Mouse (Mus musculus): ENCODE measurements around the gene Zkscan5.
"Not testable (repeated sequence)": the region's sequence is repeated elsewhere in the genome, so short reads cannot be mapped to it uniquely, and the experiment has no call there.

Zkscan5 gene

GRCm38 (mm10) chr5:145213505-145213904 is 9.1 kb downstream of the Zkscan5 start:
- DNase-seq (ENCODE audit: low spot score): no peak

- no peak for DNase-seq (ENCODE audit: low spot score)
Observed at GRCm38 (mm10) chr5:145214679-145215078, 10.3 kb downstream of the Zkscan5 start.

DNA sequence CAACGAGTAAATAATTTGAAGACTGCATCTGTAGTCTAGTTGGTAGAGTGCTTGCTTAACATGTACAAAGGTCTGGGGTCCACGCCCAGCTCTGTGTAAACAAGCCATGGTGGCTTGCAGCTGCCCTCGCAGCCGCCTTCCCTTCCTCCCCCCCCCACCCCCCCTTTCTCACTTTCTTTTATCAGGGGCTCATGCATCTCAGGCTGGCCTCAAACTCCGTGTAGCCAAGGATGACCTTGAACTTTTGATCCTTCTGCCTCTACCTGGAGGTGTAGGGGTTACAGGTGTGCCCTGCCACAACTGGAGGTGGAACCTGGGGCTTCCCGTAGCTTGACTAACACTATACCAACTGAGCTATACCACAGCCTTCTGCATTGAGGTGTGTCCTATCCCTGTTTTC is 13.4 kb downstream of the Zkscan5 start:
- DNase-seq (ENCODE audit: low spot score): no peak

GRCm38 (mm10) chr5:145218206-145218605 is 13.8 kb downstream of the Zkscan5 start:
- DNase-seq (ENCODE audit: low spot score): no peak

DNA sequence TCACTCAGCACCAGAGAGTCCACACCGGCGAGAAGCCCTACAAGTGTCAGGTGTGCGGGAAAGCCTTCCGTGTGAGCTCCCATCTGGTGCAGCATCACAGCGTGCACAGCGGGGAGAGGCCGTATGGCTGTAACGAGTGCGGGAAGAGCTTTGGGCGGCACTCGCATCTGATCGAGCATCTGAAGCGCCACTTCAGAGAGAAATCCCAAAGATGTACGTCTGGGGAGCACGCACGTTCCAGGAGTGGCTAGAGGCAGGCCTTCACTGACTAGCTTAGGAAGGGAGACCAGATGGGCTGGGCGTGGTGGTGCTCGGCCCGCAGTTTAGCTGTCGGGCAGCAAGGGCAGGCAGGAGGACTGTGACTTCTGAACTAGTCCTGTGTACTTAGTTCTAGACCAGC is 14.3 kb downstream of the Zkscan5 start:
- DNase-seq (ENCODE audit: low spot score): no peak

GRCm38 (mm10) chr5:145219981-145220380 is 15.6 kb downstream of the Zkscan5 start:
- DNase-seq (ENCODE audit: low spot score): no peak

DNA sequence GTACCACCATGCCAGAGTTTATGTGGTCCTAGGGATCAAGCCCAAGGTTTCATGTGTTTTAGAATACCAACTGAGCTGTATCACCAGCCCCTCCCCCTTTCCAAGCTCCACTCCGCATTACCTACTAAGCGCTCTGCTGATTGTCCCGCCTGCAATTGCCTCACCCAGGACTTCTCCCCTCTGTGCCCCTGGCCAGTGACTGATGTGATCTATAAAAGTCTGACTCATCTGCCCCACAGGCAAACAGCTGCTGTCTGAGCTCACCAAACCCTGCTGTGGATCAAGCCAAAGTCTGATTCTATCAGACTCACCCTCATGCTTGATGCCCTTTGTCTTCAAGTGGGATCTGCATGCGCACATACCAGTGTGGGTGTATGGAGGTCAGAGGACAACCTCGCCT is 18.5 kb downstream of the Zkscan5 start:
- DNase-seq (ENCODE audit: low spot score): no peak

DNA sequence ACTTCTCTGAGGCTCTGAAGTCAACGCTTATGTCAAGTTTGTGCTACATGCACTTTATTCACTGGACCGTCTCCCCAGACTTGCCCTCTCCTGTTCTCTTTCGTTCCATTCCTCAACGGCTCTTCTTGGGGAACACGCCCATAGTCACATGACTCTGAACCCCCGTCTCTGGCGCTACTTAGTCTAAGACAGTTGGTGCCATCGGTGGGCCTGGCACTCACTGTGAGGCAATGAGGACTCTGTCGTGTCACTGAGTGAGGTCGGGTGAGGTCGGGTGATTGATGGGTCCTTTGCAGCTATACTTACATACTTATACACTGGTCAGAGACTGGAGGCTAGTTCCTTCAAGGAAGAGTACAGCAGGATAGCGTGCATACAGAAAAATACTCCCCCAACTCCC is 19.0 kb downstream of the Zkscan5 start:
- DNase-seq (ENCODE audit: low spot score): no peak

GRCm38 (mm10) chr5:145226453-145226852 is 22.1 kb downstream of the Zkscan5 start:
- no peak for DNase-seq (ENCODE audit: low spot score)

DNA sequence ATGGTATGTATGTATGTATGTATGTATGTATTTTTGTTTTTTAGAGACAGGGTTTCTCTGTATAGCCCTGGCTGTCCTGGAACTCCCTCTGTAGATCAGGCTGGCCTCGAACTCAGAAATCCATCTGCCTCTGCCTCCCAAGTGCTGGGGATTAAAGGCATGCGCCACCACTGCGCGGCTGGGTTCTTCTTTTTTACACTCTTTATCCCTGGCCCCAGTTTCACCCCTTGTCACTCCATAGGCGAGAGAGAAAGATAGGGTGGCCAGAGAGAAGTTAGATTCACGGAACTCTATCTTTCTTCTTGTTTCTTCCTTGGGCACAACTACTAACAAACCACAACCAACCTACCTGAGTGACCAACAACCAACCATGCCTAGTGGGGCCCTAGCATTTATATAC is 24.9 kb downstream of the Zkscan5 start:
- not testable (repeated sequence) for DNase-seq (ENCODE audit: low spot score)

GRCm38 (mm10) chr5:145230641-145231040 is 26.3 kb downstream of the Zkscan5 start:
- DNase-seq (ENCODE audit: low spot score): no peak

DNA sequence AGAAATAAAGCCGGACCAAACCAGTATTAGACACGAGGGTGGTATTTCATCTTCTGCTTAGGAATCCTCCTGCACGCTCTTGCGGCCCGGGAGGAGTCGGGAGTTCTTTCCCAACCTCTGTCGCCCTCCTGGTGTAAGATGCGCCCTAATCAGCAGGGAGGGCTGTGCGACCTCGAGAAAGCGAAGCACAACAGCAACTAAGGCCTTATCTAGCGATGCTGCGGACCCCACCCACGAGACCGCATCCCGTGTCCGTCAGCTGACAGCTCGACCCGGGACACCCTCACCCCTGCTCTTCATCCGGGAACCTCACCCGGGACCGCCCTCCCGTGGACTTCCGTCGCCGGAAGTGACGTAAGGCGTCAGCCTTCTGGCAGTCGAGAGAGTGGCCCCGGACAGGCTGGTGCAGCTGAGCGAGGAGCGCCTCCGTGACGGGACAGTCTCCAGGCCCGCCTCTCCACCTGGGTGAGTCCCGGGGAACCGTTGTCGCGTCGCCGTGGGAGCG is 27.1 kb downstream of the Zkscan5 start, which contains the start of gene Zfp655:
Zfp655 (plus strand) TSS at position 349 of the 505 bp plus-strand sequence.
- peak; percentile 96 for DNase-seq (ENCODE audit: low spot score)

DNA sequence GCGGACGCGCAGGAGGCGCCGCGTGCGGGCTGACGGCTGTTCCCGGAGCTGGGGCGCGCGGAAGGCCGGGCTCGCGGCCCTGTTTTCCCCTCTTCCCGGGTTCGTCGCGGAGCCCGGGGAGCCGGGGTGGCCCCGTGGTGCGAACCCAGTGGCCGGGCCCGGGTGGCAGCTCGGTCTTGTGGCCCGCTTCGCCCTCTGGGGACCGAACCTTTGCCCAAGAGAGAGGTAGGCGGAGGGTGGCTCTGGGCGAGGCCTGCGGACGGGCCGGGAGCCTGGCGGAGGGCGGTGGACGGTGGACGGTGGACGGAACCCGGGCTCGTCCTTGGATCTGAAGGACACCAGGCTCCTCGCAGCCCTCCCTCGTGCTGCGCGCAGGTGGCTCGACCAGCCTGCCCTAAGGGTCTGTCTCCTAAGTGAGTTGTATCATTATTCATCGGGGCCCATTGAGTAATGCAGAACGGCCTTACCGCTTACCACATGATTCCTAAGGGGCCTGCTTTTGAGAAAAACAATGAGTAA is 27.6 kb downstream of the Zkscan5 start:
- peak; percentile 27 for DNase-seq (ENCODE audit: low spot score)

- DNase-seq (ENCODE audit: low spot score): peak; percentile 38
Observed at GRCm38 (mm10) chr5:145234636-145235035, 30.3 kb downstream of the Zkscan5 start.

DNA sequence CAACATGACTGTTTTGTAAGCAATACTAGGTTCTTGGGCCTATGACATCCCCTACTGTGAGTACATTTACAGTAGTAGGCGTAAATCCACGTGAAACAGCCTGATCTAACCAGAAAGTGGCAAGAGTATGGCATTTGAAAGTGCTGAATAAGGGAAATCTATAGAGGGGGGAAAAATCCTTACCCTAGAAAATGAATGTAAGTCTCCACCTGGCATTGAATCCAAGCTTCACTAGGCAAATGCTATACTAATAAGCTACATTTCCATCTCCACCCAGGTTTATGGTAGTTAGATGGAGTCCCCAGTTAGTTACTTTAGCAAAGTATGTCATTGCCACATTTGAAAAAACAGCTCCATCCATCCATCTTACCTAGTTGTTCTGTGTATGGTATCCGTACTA is 45.2 kb downstream of the Zkscan5 start:
- no peak for DNase-seq (ENCODE audit: low spot score)

All from embryo, embryonic 10.5 days (tissue).